Mouse (Mus musculus) stomach, embryonic 14.5 days (tissue): ENCODE measurements around the gene Vmn2r89. TPM values are rescaled to one million over a fixed set of nuclear protein-coding genes. Genes with fewer than 3 reads are reported as not detected.
A peak's percentile ranks its signal among the peaks of the same experiment; 100 is the strongest.
"Not testable (repeated sequence)": the region's sequence is repeated elsewhere in the genome, so short reads cannot be mapped to it uniquely, and the experiment has no call there.

Source experiments
- ATAC-seq: fragments of 200-750 bp; cut with Nextera tagmentation; 2 replicates; pipeline ENCODE4 v1.8.0; 2017; ENCODE audit warnings: low read depth, moderate TSS enrichment; ENCODE audit not compliant: insufficient number of reproducible peaks, insufficient read depth, low FRiP score
- H3K27ac ChIP-seq: fragments of 300-500 bp; sonication (generic); 2 replicates; pipeline ENCODE4 v1.5.1; 2014; ENCODE audit warnings: mild to moderate bottlenecking, low read length, moderate library complexity, mixed read lengths
- H3K27me3 ChIP-seq: fragments of 300-500 bp; sonication (generic); 2 replicates; pipeline ENCODE4 v1.6.1; 2014; ENCODE audit warnings: low read length, control low read depth, mixed read lengths; ENCODE audit not compliant: control insufficient read depth, insufficient read depth
- H3K36me3 ChIP-seq: fragments of 300-500 bp; sonication (generic); 2 replicates; pipeline ENCODE4 v1.6.1; 2014; ENCODE audit warnings: mild to moderate bottlenecking, control low read depth, low read length, moderate library complexity, mixed read lengths; ENCODE audit not compliant: control insufficient read depth, insufficient read depth
- H3K4me1 ChIP-seq: fragments of 300-500 bp; sonication (generic); 2 replicates; pipeline ENCODE4 v1.6.1; 2014; ENCODE audit warnings: low read length, control low read depth, mixed read lengths; ENCODE audit not compliant: control insufficient read depth, insufficient read depth
- H3K4me2 ChIP-seq: fragments of 300-500 bp; sonication (generic); replicated peaks from 2 replicates; pipeline ENCODE4 v1.6.1; 2014; ENCODE audit warnings: low read depth, low read length, control low read depth
- H3K4me3 ChIP-seq: fragments of 300-500 bp; sonication (generic); 2 replicates; pipeline ENCODE4 v1.5.1; 2014; ENCODE audit warnings: low read depth, low read length, control low read depth
- H3K9ac ChIP-seq: fragments of 300-500 bp; sonication (generic); replicated peaks from 2 replicates; pipeline ENCODE4 v1.6.1; 2014; ENCODE audit warnings: low read depth, mild to moderate bottlenecking, control low read depth, low read length, moderate library complexity, mixed read lengths
- H3K9me3 ChIP-seq: fragments of 300-500 bp; sonication (generic); 2 replicates; pipeline ENCODE4 v1.6.1; 2016; ENCODE audit warnings: low read depth, low read length, control low read depth; ENCODE audit not compliant: control insufficient read depth
- WGBS: fragments of 180-500 bp; shearing (Covaris S2); extraction: QIAGEN DNeasy Blood & Tissue Kit; methylation state at CpG from one replicate; pipeline ENCODE4 v1.1.7; 2014; 5-methylcytosine and 5-hydroxymethylcytosine counted together
- polyA plus RNA-seq: library from polyadenylated mRNA; unstranded; fragments of >200 nt; fragmentation: Nextera tagmentation; extraction: Ambion mirVana; gene quantifications from 2 replicates; pipeline ENCODE4 v1.2.1, GENCODE M21; 2014

Gene Vmn2r89
- polyA plus RNA-seq: not detected in 2 replicates

GRCm38 (mm10) chr14:51451557-51451956, at the start of gene Vmn2r89:
Gene Vmn2r89, plus strand, starts transcription at chr14:51451857.
- H3K4me1 ChIP-seq, H3K4me3 ChIP-seq, H3K27ac ChIP-seq, H3K27me3 ChIP-seq, H3K4me2 ChIP-seq, ATAC-seq, H3K9me3 ChIP-seq, H3K9ac ChIP-seq, H3K36me3 ChIP-seq: not testable (repeated sequence)
- 83% methylated on average over 2 of the region's 2 CpGs for WGBS

GRCm38 (mm10) chr14:51410520-51410919, 41.1 kb upstream of the Vmn2r89 start, which contains the start of gene Vmn2r88:
Gene Vmn2r88, plus strand, starts transcription at chr14:51410820.
- Histone ChIP-seq H3K27ac (no peak within 1 kb of the TSS), H3K4me3 (no peak within 1 kb of the TSS), H3K4me2 (no peak within 1 kb of the TSS), H3K4me1 (no peaks in the 10 kb centered on the region), H3K36me3 (no peaks in the 10 kb centered on the region), H3K27me3 (no peaks in the 10 kb centered on the region), H3K9me3 (no peaks in the 10 kb centered on the region), H3K9ac (no peak within 1 kb of the TSS)
- 72% methylated on average over 1 of the region's 1 CpGs for WGBS
- ATAC-seq: no peak

GRCm38 (mm10) chr14:51423885-51424284, 27.8 kb upstream of the Vmn2r89 start:
- Histone ChIP-seq H3K9ac (no peak overlapping the region), H3K4me1 (no peaks in the 10 kb centered on the region), H3K9me3 (no peaks in the 10 kb centered on the region), H3K27ac (no peak overlapping the region), H3K4me2 (no peak overlapping the region), H3K4me3 (no peak overlapping the region), H3K36me3 (no peaks in the 10 kb centered on the region), H3K27me3 (no peaks in the 10 kb centered on the region)
- WGBS: 67% methylated on average over 2 of the region's 2 CpGs
- ATAC-seq: no peak

- not testable (repeated sequence) for H3K27ac ChIP-seq, ATAC-seq, H3K27me3 ChIP-seq, H3K9ac ChIP-seq, H3K9me3 ChIP-seq, H3K4me2 ChIP-seq, H3K4me1 ChIP-seq, H3K4me3 ChIP-seq, H3K36me3 ChIP-seq
Measured at GRCm38 (mm10) chr14:51430138-51430537, 21.5 kb upstream of the Vmn2r89 start.

- ATAC-seq: 0 out of 2 replicates have a peak, but pooled peaks have one; percentile 23
- Histone ChIP-seq H3K4me1 (no peaks in the 10 kb centered on the region), H3K9ac (no peak overlapping the region), H3K27me3 (no peaks in the 10 kb centered on the region), H3K27ac (no peak overlapping the region), H3K36me3 (no peaks in the 10 kb centered on the region), H3K4me2 (no peak overlapping the region), H3K4me3 (no peak overlapping the region), H3K9me3 (peaks cover 11% of the 10 kb centered on the region; the same call in 1 of the 2 replicates)
- 92% methylated on average over 16 of the region's 16 CpGs for WGBS
Measured at GRCm38 (mm10) chr14:51434546-51434945, 17.1 kb upstream of the Vmn2r89 start.

GRCm38 (mm10) chr14:51435020-51435419, 16.6 kb upstream of the Vmn2r89 start:
- ATAC-seq: no peak
- H3K27ac ChIP-seq: no peak overlapping the region
- no peak overlapping the region for H3K4me2 ChIP-seq
- no peaks in the 10 kb centered on the region for H3K4me1 ChIP-seq
- H3K9me3 ChIP-seq: peaks cover 11% of the 10 kb centered on the region; the same call in 1 of the 2 replicates
- H3K36me3 ChIP-seq: no peaks in the 10 kb centered on the region
- no peaks in the 10 kb centered on the region for H3K27me3 ChIP-seq
- no peak overlapping the region for H3K9ac ChIP-seq
- WGBS: 95% methylated on average over 26 of the region's 26 CpGs
- no peak overlapping the region for H3K4me3 ChIP-seq

GRCm38 (mm10) chr14:51438955-51439354, 12.7 kb upstream of the Vmn2r89 start:
- Histone ChIP-seq H3K27ac (no peak overlapping the region), H3K36me3 (no peaks in the 10 kb centered on the region), H3K9ac (no peak overlapping the region), H3K27me3 (no peaks in the 10 kb centered on the region), H3K4me1 (no peaks in the 10 kb centered on the region), H3K9me3 (peaks cover 11% of the 10 kb centered on the region; the same call in 1 of the 2 replicates), H3K4me3 (no peak overlapping the region), H3K4me2 (no peak overlapping the region)
- ATAC-seq: no peak
- WGBS: 82% methylated on average over 4 of the region's 4 CpGs

- H3K9ac ChIP-seq, H3K27me3 ChIP-seq, H3K36me3 ChIP-seq, H3K27ac ChIP-seq, ATAC-seq, H3K4me3 ChIP-seq, H3K4me2 ChIP-seq, H3K9me3 ChIP-seq, H3K4me1 ChIP-seq: not testable (repeated sequence)
- 87% methylated on average over 10 of the region's 10 CpGs for WGBS
Measured at GRCm38 (mm10) chr14:51480278-51480677, 28.6 kb downstream of the Vmn2r89 start.

GRCm38 (mm10) chr14:51481332-51482015, 29.8 kb downstream of the Vmn2r89 start:
- H3K4me2 ChIP-seq, H3K9ac ChIP-seq, H3K27me3 ChIP-seq, H3K4me3 ChIP-seq, ATAC-seq, H3K4me1 ChIP-seq, H3K9me3 ChIP-seq, H3K27ac ChIP-seq, H3K36me3 ChIP-seq: not testable (repeated sequence)
- WGBS: 75% methylated on average over 12 of the region's 12 CpGs
